Mouse (Mus musculus): ENCODE data around the gene Irf7.
"Not testable (repeated sequence)": the region's sequence is repeated elsewhere in the genome, so short reads cannot be mapped to it uniquely, and the experiment has no call there.

Irf7 gene

GRCm38 (mm10) chr7:141275356-141275755, 9.1 kb upstream of the Irf7 start:
- no peak for DNase-seq (ENCODE audit: low spot score)

- no peak for DNase-seq (ENCODE audit: low spot score)
Observed at GRCm38 (mm10) chr7:141270631-141271030, 4.3 kb upstream of the Irf7 start.

DNA sequence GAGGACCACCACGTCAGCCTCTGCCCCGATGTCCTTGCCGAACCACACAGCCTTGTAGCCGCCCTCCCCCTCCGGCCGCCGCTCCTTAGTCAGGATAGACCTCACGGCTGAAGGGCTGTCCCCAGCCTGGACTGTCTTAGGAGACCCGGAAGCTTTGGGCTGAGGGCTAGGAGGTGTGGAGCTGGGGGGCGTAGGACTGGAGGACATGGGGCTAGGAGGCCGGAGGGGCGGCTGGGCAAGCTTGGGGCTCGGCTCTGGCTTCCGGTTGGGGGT, 2.9 kb upstream of the Irf7 start:
- no peak for DNase-seq (ENCODE audit: low spot score)

GRCm38 (mm10) chr7:141268466-141269272, 2.4 kb upstream of the Irf7 start:
- DNase-seq (ENCODE audit: low spot score): peak; percentile 26

DNA sequence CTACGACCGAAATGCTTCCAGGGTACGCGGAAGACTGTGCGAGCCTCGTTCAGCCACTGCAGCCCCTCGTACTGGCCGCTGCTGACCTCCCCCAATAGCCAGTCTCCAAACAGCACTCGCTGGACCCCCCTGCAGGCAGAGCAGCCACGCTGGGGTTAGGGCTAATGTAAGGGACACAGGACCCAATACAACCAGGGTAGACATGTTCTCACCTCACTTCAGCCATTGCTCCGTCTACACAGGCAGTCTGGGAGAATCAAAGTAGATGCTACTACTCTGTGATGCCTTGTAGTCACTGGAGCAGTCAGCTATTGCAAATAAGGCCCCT, 906 bp downstream of the Irf7 start:
- DNase-seq (ENCODE audit: low spot score): peak; percentile 27

DNA sequence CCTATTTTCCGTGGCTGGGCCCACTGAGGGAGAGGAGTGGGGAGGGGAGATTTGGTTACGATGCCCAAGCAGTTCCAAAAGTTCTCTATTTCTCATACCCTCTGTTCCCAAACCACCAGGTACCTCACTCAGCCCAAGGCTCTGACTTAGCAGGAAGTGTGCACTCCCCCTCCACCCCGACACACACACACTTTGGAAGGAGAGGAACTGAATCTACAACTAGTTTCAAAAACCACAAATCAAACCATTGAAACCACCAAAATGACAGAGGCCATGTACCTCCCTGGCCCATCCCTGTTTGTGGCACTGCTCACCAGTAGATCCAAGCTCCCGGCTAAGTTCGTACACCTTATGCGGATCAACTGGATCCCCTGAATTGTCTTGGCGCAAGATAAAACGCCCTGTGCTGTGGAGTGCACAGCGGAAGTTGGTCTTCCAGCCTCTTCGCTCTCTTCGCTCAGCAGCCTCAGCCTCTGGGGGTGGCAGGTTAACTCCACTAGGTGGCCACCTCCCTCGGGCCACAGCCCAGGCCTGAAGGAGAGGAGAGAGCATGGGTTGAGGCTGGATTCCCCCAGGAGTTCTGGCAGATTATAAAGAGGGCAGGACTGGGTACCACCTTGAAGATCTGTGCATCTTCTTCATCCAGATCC, 1.4 kb downstream of the Irf7 start:
- DNase-seq (ENCODE audit: low spot score): peak; percentile 74

GRCm38 (mm10) chr7:141264041-141264700, 2.1 kb downstream of the Irf7 start:
- no peak for DNase-seq (ENCODE audit: low spot score)

DNA sequence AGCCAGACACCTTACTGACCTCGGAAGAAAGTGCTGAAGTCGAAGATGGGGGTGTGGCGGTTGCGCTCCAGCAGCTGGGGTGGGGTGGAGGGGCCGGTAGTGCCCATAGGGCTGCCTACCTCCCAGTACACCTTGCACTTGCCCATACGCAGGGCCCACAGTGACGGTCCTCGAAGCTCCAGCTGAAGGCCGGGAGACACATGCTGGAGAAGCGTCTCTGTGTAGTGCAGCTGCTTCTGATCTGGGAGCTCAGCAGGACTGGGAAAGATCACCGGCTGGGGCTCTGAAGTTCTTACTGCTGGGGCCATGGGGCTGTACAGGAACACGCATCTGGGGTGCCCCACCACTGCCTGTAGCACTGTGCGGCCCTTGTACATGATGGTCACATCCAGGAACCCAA, 2.6 kb downstream of the Irf7 start:
- DNase-seq (ENCODE audit: low spot score): no peak

DNA sequence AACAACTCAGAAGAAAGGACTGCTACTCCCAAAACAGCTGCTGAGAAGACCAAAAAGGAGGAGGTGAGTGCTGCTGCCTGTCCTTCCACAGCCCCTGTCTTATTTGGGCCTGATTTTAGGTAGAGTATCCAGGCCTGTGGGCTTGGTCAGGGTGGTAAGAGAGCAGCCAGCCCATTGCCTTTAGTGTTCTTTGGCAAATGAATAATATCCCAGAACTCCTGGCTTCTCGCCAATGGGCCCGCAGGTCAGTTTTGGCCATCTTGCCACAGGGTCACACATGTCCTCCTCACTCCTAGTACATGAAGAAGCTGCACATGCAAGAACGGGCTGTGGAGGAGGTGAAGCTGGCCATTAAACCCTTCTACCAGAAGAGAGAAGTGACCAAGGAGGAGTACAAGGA, 4.8 kb downstream of the Irf7 start:
- DNase-seq (ENCODE audit: low spot score): no peak

- DNase-seq (ENCODE audit: low spot score): no peak
Observed at GRCm38 (mm10) chr7:141256159-141256558, 10.1 kb downstream of the Irf7 start.

DNA sequence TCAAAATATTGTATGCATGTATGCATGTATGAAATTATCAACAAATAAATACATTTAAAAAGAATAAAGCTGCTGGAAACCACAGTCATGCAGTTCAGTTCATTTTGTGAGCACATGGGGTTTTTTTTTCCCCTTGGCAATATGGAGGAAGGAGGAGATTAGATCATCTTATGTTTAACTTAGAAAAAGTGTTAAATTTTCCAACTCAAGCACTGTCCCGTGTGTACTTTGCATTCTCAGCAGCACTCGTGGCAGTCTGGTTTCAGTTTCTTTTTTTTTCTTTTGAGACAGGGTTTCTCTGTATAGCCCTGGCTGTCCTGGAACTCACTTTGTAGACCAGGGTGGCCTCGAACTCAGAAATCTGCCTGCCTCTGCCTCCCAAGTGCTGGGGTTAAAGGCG, 15.8 kb downstream of the Irf7 start:
- DNase-seq (ENCODE audit: low spot score): not testable (repeated sequence)

GRCm38 (mm10) chr7:141231551-141231950, 34.7 kb downstream of the Irf7 start:
- DNase-seq (ENCODE audit: low spot score): no peak

DNA sequence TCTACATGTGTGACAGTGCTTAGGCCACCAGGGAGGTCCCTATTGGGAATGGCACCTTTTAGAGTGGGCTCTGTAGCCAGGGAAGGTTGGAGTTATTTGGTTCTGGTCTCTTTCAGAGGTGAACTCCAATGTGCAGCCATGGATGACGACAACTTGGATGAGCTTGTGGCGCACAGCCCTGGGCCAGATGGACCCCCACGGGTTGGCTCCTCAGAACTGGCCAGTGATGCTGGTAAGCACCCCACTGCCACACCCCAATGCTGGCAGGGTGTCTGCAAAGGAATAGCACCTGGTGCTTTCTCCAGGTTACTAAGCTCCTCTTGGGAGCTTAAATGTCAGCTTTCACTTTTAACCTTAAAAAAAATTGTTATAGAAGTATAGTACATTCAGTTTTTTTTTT, 35.2 kb downstream of the Irf7 start:
- no peak for DNase-seq (ENCODE audit: low spot score)

- no peak for DNase-seq (ENCODE audit: low spot score)
Observed at GRCm38 (mm10) chr7:141230570-141230969, 35.7 kb downstream of the Irf7 start.

DNA sequence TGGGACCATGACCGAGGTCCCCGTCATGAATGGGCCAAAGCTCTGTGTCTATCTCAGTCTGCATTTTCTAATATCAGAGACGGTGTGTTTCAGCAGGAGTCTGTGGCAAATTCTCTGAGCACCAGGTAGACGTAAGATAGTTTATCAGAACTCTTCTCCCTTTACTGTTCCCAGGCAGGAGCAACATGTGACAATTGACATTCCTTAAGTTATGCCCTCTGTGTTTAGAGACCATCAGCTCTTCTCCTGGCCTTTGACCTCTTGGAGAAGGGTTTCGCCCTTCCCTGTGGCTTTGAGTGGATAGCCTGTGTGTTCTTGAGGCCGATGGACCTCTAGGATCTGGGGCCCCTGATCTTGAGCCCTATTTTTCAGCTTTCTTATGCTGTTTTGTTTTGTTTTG, 36.6 kb downstream of the Irf7 start:
- no peak for DNase-seq (ENCODE audit: low spot score)

DNA sequence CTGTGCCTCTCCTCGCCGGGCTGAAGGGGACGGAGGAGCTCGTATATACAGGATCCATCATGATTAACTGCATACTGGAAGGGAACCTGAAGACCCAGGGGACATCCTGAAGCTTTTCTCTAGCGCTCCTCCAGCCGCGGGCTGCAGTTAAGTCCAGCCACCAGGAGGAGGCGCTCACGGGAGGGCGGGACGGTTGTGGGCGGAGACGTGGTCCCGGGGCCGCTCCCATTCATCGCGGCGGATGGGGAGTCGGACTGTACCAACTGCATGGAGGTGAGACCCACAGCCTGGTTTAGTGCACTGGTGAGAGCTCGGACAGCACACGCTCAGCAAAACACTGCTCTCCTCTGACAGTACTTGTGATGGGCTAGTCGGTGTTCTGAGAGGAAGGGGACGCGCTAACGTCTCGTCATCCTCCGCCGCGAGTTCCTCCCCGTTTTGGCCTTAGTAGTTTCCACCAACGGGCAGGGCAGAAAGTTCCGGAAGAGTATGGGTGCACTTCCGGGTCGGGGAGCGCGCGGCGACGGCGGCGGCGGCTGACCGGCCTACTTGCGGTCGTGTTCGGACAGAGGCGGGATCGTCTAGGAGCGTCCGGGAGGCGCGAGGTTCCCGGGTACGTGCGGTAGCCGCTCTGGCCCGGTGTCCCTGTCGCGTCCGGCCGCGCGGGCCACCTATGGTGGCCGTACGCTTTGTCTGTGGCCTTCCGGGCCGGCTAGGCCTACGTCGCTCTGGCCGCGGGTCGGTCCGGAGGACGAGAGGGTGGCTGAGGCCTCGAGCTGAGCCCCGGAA, 37.8 kb downstream of the Irf7 start, which contains the start of gene Phrf1:
TSS of gene Phrf1 (plus strand) at position 506 of the 789 bp plus-strand sequence.
- peak; percentile 87 for DNase-seq (ENCODE audit: low spot score)

DNA sequence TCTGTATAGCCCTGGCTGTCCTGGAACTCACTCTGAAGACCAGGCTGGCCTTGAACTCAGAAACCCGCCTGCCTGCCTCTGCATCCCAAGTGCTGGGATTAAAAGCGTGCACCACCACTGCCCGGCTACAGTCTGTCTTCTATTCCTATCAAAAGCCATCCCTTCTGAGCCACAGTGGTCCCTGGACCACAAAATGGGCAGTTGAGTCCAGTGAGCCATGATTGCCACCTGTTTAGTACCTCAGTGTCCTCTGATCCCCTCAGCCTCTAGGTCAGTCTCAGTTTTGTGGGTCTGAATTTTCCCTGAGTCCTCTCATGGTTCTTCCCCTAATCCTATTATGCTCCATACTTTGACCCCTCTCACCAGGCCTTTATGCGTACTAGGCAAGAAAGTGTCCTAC, 38.5 kb downstream of the Irf7 start:
- DNase-seq (ENCODE audit: low spot score): no peak

DNA sequence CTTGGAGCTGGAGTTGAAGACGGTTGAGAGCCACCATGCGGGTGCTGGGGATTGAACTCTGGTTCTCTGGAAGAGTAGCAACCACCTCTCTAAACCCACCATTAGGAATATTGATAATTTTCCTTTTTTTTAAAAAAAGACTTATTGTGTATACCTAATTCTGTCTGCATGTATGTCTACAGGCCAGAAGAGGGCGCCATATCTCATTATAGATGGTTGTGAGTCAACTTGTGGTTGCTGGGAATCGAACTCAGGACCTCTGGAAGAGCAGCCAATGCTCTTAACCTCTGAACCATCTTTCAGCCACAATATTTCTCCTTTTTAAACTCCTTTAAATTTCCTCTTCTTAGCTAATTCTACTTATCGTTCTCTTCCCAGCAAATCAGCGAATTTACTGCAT, 39.7 kb downstream of the Irf7 start:
- DNase-seq (ENCODE audit: low spot score): no peak

- no peak for DNase-seq (ENCODE audit: low spot score)
Observed at GRCm38 (mm10) chr7:141222696-141223215, 43.5 kb downstream of the Irf7 start.

- DNase-seq (ENCODE audit: low spot score): no peak
Observed at GRCm38 (mm10) chr7:141222126-141222467, 44.2 kb downstream of the Irf7 start.

DNA sequence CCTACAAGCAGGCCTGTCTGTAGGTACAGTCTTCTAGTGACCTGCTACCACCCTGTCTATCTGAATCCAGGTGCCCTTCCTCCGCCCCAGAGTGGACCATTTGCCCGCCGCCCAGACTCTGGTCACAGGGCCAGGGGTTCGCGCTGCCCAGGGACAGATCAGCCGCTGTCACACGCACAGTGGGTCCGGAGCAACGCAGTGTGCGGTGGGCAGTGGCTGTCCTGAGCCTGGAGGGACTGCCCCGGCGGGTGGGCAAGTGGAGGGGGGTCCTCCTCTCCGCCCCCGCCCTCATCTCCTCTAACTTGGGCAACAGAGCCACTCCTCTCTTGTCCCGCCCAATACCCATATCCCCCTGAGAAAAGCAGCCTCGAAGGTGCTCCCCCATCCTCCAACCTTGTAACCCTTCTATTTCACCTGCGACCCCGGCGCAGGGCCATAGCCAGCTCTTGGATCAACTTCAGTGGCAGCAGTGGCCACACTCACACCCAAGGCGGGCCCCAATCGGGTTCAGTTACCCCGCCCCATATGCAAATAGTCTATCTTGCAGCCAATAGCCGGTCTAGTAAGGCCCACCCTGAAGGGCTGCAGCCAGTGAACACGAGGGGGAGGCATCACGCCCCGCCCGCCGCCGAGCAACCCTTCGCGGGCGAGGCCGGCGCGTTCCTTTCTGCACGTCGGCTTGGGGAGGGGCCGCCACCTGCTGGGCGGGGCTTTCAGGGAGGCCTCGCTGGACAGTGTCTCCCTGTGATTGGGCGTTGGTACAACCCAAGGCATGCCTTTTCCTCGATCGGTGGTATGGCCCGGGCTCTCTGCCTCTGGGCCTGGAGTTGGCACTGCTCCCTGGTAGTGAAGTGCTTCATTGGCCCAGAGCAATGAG, 44.8 kb downstream of the Irf7 start:
- DNase-seq (ENCODE audit: low spot score): peak; percentile 82

DNA sequence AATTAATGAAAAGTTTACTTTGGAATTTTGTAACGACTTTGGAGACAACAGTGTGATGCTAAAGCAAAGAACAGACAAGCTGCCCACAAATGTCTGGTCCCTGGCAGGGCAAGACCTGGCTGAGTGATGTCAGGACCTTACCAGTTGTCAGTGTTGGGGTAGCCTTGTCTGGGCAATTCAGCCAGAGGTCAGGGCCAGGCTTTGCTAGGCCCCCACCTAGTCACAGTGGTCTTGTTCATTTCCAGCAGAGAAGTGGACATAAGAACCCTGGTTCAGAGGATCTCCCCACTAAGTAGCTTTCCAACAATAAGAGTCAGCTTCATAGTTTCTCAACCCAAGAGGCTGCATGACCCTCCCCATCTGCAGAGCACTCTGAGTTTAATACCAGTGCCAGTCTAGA, 45.9 kb downstream of the Irf7 start:
- no peak for DNase-seq (ENCODE audit: low spot score)

All from T-cell, adult 2 months (primary cell).